Mouse (Mus musculus) heart, adult 2 months (tissue): ENCODE measurements around the gene Fam184a. TPM values are rescaled to one million over a fixed set of nuclear protein-coding genes. Genes with fewer than 3 reads are reported as not detected.
A peak's percentile ranks its signal among the peaks of the same experiment; 100 is the strongest.

Source experiments
- DNase-seq, 2 experiments: peaks; one replicate each; pipeline ENCODE4 v3.0.0; 2021
- H3K27ac ChIP-seq: fragments of 200-600 bp; 2 replicates; pipeline ENCODE4 v1.8.1; 2022
- H3K27me3 ChIP-seq: fragments of 200-500 bp; 2 replicates; pipeline ENCODE4 v1.6.1; 2012; ENCODE audit warnings: mild to moderate bottlenecking, low read length, inconsistent platforms, mixed read lengths; ENCODE audit not compliant: control insufficient read depth, insufficient read depth
- H3K36me3 ChIP-seq: fragments of 200-500 bp; 2 replicates; pipeline ENCODE4 v1.6.1; 2012; ENCODE audit warnings: low read length, inconsistent platforms; ENCODE audit not compliant: control insufficient read depth, insufficient read depth
- H3K4me1 ChIP-seq: fragments of 200-500 bp; 2 replicates; pipeline ENCODE4 v1.6.1; 2011; ENCODE audit warnings: low read length; ENCODE audit not compliant: control insufficient read depth, insufficient read depth
- H3K4me3 ChIP-seq: fragments of 200-600 bp; 2 replicates; pipeline ENCODE4 v1.8.1; 2022
- H3K79me2 ChIP-seq: fragments of 200-500 bp; replicated peaks from 2 replicates; pipeline ENCODE4 v1.6.1; 2012; ENCODE audit warnings: mild to moderate bottlenecking, inconsistent platforms, low read length, moderate library complexity, mixed read lengths; ENCODE audit not compliant: control insufficient read depth, insufficient read depth
- H3K9ac ChIP-seq: fragments of 200-500 bp; 2 replicates; pipeline ENCODE4 v1.6.1; 2012; ENCODE audit warnings: low read depth, mild to moderate bottlenecking, control low read depth, inconsistent platforms, low read length, mixed read lengths
- CTCF ChIP-seq: fragments of 200-600 bp; IDR thresholded peaks from 2 replicates; pipeline ENCODE4 v1.8.1; 2022; ENCODE audit warnings: antibody characterized with exemption, mild to moderate bottlenecking, moderate library complexity
- EP300 ChIP-seq: fragments of 200-500 bp; IDR thresholded peaks from 2 replicates; pipeline ENCODE4 v1.6.1; 2011; ENCODE audit warnings: low read depth, low read length, control low read depth; ENCODE audit not compliant: insufficient read depth
- POLR2A ChIP-seq: fragments of 200-500 bp; IDR thresholded peaks from 2 replicates; pipeline ENCODE4 v1.6.1; 2011; ENCODE audit warnings: mild to moderate bottlenecking, low read depth, low read length, control low read depth; ENCODE audit not compliant: insufficient read depth
- WGBS: fragments of 180-500 bp; shearing (Covaris S2); methylation state at CpG from one replicate; pipeline ENCODE4 v1.1.7; 2018; 5-methylcytosine and 5-hydroxymethylcytosine counted together
- intact Hi-C: fragments of 180-260 bp; cut with DNase I; formaldehyde crosslinking; loops from one replicate; pipeline ENCODE4 v1.15.1; 2025
- polyA plus RNA-seq: library from polyadenylated mRNA; depleted of rRNA; stranded (reverse); fragments of >200 nt; gene quantifications from 2 replicates; pipeline ENCODE4 v1.2.3, GENCODE M21; 2012
- total RNA-seq, 2 experiments: library from RNA; stranded (reverse); gene quantifications; 2 replicates each; pipeline ENCODE4 v1.2.3; 2021

The Fam184a gene
- total and polyA plus RNA-seq, 3 experiments, result 0.53 to 0.96 (median 0.73) TPM

- H3K36me3 ChIP-seq, result no peaks in the 10 kb centered on the region
- no peak overlapping the region for H3K27ac ChIP-seq
- intact Hi-C loops, result no loop called here
- no peaks in the 10 kb centered on the region for H3K79me2 ChIP-seq
- no peak for DNase-seq
- WGBS, result 62% methylated on average over 2 of the region's 2 CpGs
- TF ChIP-seq CTCF (no peak), POLR2A (no peak)
- H3K4me1 ChIP-seq, result no peaks in the 10 kb centered on the region
- no peak overlapping the region for H3K9ac ChIP-seq
- no peaks in the 10 kb centered on the region for H3K27me3 ChIP-seq
- H3K4me3 ChIP-seq, result no peak overlapping the region
Observed at GRCm38 (mm10) chr10:53771480-53771879, 20.6 kb upstream of the Fam184a start.

- no peak for DNase-seq
- WGBS, result 51% methylated on average over 3 of the region's 3 CpGs
Observed at GRCm38 (mm10) chr10:53768745-53769144, 17.8 kb upstream of the Fam184a start.

GRCm38 (mm10) chr10:53765471-53765870, 14.5 kb upstream of the Fam184a start:
- no peak for DNase-seq
- Histone ChIP-seq H3K27me3 (no peaks in the 10 kb centered on the region), H3K4me1 (no peaks in the 10 kb centered on the region), H3K79me2 (no peaks in the 10 kb centered on the region), H3K36me3 (no peaks in the 10 kb centered on the region), H3K27ac (no peak overlapping the region), H3K4me3 (no peak overlapping the region), H3K9ac (no peak overlapping the region)
- 56% methylated on average over 4 of the region's 4 CpGs for WGBS
- intact Hi-C loops, result no loop called here
- TF ChIP-seq EP300, result no peak
- TF ChIP-seq POLR2A, result no peak
- no peak for TF ChIP-seq CTCF

More at GRCm38 (mm10) chr10:53768745-53769144, 17.8 kb upstream of the Fam184a start:
- Histone ChIP-seq H3K27me3 (no peaks in the 10 kb centered on the region), H3K9ac (no peak overlapping the region), H3K27ac (no peak overlapping the region), H3K36me3 (no peaks in the 10 kb centered on the region), H3K4me3 (no peak overlapping the region), H3K4me1 (no peaks in the 10 kb centered on the region), H3K79me2 (no peaks in the 10 kb centered on the region)
- no peak for TF ChIP-seq POLR2A
- TF ChIP-seq CTCF, result no peak
- no peak for TF ChIP-seq EP300
- intact Hi-C loops, result no loop called here

- H3K27me3 ChIP-seq, result peaks cover 3% of the 10 kb centered on the region; the same call in 1 of the 2 replicates
- H3K36me3 ChIP-seq, result no peaks in the 10 kb centered on the region
- H3K4me1 ChIP-seq, result no peaks in the 10 kb centered on the region
- intact Hi-C loops, result no loop called here
- WGBS, result 33% methylated on average over 1 of the region's 1 CpGs
- no peak for DNase-seq
- no peak overlapping the region for H3K27ac ChIP-seq
- TF ChIP-seq CTCF (no peak), EP300 (no peak), POLR2A (no peak)
- H3K9ac ChIP-seq, result no peak overlapping the region
- no peaks in the 10 kb centered on the region for H3K79me2 ChIP-seq
- no peak overlapping the region for H3K4me3 ChIP-seq
Observed at GRCm38 (mm10) chr10:53752723-53753122, 1.8 kb upstream of the Fam184a start.

- Histone ChIP-seq H3K27ac (no peak overlapping the region), H3K36me3 (no peaks in the 10 kb centered on the region), H3K4me3 (peak overlapping the region; percentile 53), H3K27me3 (peaks cover 3% of the 10 kb centered on the region; the same call in 1 of the 2 replicates), H3K79me2 (no peaks in the 10 kb centered on the region), H3K4me1 (no peaks in the 10 kb centered on the region), H3K9ac (peak overlapping the region; percentile 69)
- intact Hi-C loops, result no loop called here
- TF ChIP-seq EP300 (no peak), POLR2A (no peak), CTCF (no peak)
- peak in 1 of 2 experiments; percentile 4 for DNase-seq
- WGBS, result 10% methylated on average over 39 of the region's 39 CpGs
Observed at GRCm38 (mm10) chr10:53750275-53750954, 508 bp downstream of the Fam184a start.

- H3K36me3 ChIP-seq, result no peaks in the 10 kb centered on the region
- 70% methylated on average over 6 of the region's 6 CpGs for WGBS
- H3K27me3 ChIP-seq, result peaks cover 3% of the 10 kb centered on the region; the same call in 1 of the 2 replicates
- H3K9ac ChIP-seq, result no peak overlapping the region
- H3K4me1 ChIP-seq, result no peaks in the 10 kb centered on the region
- no peak overlapping the region for H3K4me3 ChIP-seq
- intact Hi-C loops, result no loop called here
- no peaks in the 10 kb centered on the region for H3K79me2 ChIP-seq
- DNase-seq, result no peak
- H3K27ac ChIP-seq, result no peak overlapping the region
- no peak for TF ChIP-seq EP300
- TF ChIP-seq POLR2A, result no peak
- no peak for TF ChIP-seq CTCF
Observed at GRCm38 (mm10) chr10:53746039-53746438, 4.9 kb downstream of the Fam184a start.
